Mouse (Mus musculus) gastrocnemius, postnatal 14 days (tissue): ENCODE results near the gene Aip. TPM values are rescaled to one million over a fixed set of nuclear protein-coding genes. Genes with fewer than 3 reads are reported as not detected.

Experiments
- DNase-seq: peaks from one replicate; pipeline ENCODE4 v3.0.0; 2021; ENCODE audit warnings: mixed read lengths
- intact Hi-C: fragments of 180-260 bp; cut with DNase I; formaldehyde crosslinking; loops from one replicate; pipeline ENCODE4 v1.15.1; 2025; ENCODE audit warnings: low total_unique reads
- total RNA-seq, 2 experiments: library from RNA; stranded (reverse); gene quantifications; 2 replicates each; pipeline ENCODE4 v1.2.3; 2021

Aip gene
- total RNA-seq, 2 experiments from 2014 or later = 51.4 to 57.9 TPM

DNA sequence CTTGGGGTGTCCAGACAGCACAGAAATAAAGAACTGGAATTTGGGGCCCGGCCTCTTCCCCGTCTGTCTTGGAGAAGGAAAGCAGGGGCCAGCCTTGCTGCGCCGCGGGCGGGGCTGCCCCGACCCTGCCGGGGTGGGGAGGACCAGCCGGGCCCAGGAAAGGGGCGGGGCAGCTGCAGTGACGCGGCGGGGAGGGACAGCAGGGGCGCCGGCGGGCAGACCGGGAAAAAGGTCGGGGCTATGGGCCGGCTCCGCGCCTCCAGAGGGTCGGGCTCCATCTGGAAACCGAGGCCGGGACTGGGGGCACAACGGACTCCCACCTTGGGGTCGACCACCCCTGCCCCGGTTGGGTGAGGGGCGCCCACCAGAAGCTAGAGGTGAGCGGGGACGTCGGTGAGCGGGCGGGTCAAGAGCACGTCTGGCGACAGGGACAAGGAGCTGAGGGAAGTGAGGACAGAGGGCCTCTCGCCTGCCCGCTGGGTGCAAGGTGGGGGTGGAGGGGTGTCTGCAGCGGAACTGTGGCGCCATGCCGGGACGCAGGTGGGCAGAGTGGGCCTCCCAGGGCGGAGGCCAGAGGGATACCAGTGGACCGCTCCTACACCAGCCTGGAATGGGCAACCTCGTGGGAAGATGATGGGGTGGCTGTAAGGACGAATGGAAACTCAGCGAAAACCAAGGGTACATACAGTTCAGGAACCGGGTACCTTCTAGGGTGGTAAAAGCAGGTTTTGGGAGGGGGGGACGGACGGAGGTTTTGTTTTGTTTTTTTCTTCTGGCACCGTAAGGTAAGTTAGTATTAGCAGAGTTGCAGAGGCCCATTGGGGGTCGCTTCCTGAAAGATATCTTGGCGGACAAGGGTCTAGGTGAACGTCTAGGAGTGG, 25.6 kb downstream of the Aip start, which contains the start of gene Pitpnm1:
Pitpnm1 (plus strand) TSS at position 162 of the 881 bp plus-strand sequence.
- intact Hi-C loops = no loop called here
- DNase-seq = peak; percentile 80

DNA sequence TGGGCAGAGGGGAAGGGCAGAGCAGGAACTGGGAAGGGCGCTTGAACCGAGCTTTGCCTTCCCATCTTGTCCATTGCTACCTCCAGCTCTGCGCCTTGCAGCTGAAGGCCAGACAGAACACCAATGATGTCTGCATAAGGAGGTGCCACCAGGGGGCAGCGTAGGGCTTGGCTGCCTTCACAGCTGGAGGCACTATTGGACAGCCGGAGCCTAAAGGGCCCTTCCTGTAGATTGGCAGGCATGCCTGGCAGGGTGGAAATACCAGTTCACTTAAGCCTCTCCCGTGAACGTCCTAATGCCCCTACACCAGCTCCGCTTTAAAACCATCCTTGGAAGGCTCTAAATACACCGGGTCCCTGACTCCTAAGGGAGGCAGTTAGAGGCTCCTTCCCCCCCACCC, 26.6 kb downstream of the Aip start:
- intact Hi-C loops = no loop called here
- peak; percentile 93 for DNase-seq

DNA sequence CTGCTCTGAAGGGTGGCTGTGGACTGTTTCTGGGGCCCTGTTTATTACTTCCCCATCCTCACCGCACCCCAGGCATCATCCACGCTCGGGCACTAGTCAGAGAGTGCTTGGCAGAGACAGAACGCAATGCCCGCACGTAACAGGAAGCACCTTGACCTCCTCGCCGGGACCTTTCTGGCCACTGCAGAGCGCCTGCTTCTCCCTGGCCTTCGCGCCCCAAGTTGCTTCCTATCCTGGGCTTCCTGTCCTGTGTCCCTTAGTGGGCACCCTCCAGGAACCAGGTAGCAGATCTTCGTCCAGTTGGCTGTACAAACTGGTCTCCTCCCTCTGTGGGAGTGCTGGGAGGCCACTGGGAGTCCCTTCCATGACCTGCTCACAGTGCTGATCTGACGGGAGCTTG, 27.2 kb downstream of the Aip start:
- intact Hi-C loops = no loop called here
- no peak for DNase-seq

DNA sequence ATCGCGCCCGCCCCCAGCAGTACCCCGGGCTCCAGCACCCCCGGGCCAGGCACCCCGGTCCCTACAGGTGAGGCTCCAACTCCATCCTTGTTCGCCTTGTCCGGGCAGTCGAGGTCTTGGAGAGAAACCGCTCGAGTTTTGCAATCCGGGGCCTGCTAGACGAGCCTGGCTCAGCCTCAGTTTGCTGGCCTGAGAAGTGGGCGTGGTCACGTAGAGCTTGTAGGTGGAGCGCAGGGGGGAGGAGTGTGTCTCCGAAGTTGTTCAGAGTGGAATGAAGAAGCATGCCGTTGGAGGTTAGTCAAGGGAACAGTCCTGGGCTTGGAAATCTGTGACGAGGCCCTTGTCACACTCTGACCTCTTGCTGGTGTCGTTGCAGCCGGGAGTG, 28.2 kb downstream of the Aip start:
- DNase-seq = peak; percentile 79
- intact Hi-C loops = no loop called here

DNA sequence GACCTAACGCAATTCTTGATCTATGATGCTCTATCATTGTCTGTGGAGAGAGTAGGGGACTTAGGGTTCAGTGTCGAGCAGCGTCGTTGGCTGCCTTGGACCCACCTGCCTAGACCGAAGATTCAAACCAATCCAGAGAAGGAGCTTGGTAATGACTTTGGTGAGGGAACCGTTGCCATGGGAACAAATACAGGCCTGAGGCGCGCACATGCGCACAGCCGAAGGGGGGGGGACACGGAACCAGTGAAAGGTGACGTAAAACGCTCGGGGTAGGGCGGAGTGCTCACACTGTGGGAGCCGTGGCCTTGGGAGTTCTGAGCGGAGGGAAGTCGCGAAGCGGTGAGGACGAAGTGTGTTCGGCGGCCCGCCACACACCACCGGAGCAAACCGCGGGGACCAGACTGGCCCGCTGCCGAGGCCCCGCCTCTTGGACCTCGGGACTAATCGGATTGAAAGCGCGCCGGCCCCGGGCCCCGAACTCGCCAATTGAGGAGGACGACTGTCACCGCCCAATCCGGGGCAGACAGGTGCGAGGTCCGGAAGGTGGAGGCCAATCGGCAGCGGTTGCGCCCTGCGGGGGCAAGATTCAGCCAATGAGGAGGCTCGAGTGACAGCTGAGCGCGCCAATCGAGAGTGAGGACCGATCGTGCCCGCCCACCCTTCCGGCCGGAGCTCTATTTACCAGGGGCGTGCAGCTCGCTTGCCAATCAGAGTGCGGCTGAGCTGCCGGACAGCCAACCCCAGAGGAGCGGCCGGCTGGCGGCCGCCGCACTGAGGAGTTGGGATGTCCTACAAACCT, 28.8 kb downstream of the Aip start, which contains the start of gene Cdk2ap2:
Cdk2ap2 (plus strand) TSS at position 541 of the 799 bp plus-strand sequence.
- peak; percentile 99 for DNase-seq
- intact Hi-C loops = no loop called here

DNA sequence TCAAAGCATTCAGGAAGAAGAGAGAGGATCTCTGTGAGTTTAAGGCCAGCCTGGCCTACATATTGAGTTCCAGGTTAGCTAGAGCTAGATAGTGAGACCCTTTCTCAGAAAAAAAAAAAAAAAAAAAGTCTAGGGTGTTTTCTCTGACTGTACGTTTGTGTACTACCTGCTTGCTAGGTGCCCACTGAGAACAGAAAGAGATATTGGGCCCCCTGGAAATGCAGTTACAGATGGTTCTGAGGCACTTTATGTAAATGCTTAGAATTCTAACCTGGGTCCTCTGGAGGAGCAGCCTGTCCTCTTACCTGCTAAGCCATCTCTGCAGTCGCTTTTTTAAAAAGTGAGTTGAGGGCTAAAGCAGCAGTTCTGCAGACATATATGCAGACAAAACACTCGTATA, 29.9 kb downstream of the Aip start:
- intact Hi-C loops = no loop called here
- DNase-seq = no peak

DNA sequence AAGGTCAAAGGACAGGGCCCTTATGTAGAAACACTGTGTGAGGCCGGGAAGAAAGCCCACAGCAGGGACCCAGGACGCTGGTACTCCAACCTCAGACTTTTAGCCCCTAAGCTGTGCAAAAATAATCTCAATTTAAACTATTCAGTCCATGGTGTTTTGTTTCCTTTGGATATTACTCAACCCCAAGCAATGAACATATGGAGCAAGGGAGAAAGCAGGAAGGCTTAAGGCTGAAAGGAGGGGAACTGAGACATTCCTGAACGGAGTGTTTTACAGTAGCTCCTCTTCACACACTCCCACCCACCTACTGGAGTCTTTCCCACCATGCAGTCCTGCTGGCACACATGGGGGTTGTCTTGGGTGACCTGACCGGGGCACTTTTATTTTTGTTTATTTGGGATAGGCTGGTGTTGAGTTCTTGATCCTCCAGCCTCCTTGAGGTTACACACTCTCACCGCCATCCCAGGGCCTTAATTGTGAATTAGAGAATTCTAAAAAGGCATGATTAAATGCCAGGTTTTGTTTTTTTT, 30.8 kb downstream of the Aip start:
- DNase-seq = no peak
- intact Hi-C loops = no loop called here

DNA sequence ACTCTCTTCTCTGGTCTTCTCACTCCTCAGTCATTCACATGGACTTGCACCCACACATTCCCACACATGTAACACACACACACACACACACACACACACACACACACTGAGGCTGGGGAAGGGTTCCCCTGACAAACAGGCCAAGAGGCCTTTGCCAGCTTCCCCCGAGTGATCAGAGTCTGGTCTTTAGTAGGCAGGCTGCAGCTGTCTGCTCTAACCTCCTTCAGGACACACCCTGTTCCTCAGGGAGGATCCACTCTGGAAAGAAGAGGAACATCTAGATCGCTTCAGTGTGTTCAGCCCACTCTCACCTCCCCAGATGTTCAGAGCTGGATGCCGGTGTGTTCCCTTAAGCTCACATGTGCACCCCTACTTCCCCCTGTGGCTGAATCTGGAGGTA, 31.3 kb downstream of the Aip start:
- intact Hi-C loops = no loop called here

DNA sequence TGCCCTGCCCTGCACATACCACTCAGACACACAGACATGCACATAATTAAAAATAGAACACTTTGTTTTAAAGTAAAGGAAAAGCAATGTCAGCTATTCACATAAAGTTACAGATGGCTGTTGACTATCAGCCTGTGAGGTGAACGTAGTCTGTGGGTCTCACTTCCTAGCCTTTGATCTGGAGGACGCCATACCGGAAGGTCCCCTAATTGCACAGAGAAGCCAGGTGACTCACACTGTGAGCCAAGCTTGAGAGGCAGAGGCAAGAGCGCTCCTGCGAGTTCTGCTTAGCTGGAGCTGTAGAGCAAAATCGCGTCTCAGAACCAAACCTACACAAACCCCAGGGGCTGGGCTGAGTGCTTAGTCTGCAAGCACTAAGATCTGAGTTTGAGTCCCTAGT, 31.9 kb downstream of the Aip start:
- DNase-seq = no peak
- intact Hi-C loops = no loop called here

More for the DNA sequence above, 31.3 kb downstream of the Aip start:
- DNase-seq = no peak

DNA sequence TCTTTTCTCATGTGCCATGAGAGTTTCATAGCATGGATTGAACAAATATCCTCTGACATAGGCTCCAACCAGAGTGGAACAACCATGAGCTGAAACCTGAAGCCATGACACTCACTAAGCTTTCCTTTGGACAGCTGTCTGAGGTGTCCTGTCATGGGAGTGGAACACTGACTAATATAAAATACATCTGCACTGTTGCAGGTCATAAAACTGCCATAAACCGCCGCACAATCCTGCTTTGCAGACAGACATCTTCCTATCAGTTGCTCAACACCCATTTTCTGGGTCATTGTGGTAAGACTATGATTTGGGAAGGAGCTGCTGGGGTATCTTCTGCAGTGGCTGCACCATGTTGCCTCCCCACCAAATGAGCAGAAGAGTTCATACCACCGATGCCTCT, 32.9 kb downstream of the Aip start:
- DNase-seq = no peak
- intact Hi-C loops = no loop called here

DNA sequence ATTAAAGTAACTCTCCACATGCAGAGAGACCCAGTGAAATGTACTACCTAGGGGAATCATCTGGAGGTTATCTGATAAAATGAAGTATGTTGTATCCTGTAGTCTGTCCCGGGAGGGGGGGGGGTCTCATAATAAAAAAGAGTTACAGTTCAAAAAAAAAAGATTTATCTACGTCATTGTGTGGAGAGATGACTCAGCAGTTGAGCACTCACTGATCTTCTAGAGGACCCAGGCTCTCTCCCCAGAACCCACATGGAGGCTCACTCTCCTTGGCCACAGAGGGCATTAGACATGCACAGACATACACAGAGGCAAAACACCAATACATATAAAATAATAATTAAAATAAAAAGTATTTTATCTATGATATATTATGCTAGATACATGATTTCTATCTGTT, 34.3 kb downstream of the Aip start:
- intact Hi-C loops = no loop called here
- no peak for DNase-seq

DNA sequence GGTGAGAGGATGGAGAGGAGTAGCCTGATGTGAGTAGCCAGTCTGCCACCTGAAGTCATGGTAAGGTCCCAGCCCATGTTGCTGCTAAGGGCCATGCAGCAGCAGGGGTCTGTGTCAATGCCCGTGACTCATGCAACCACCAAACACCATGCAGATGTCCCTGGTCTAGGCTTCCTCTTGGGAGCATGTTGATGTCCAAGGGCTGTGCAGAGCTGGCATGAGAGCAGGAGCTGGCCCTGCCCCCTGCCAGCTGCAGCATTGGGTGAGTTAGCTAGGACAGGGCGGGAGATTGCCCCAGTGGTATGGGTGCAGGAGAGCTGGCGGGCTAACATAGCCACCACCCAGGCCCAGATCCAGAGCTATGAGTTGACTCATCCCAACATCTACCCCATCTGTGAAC, 35.2 kb downstream of the Aip start:
- no peak for DNase-seq
- intact Hi-C loops = no loop called here

DNA sequence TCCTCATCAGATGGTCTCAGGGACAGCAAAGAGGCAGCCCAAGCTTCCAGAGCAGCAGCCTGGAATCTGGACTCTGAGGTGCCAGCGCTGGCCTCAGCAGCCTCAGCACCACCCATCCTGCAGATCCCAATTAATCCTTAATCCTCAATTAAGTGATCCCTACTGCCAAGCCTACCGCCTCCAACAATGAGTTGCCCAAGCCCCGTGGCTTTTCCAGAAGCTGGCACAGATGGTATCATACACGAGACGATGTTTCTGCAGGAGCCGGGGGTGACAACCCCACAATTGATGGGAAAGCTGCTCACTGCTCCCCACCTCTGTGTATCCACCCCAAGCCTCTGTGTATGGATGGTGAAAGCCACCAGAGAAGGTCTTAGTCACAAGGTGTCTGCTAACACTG, 36.5 kb downstream of the Aip start:
- intact Hi-C loops = no loop called here

DNA sequence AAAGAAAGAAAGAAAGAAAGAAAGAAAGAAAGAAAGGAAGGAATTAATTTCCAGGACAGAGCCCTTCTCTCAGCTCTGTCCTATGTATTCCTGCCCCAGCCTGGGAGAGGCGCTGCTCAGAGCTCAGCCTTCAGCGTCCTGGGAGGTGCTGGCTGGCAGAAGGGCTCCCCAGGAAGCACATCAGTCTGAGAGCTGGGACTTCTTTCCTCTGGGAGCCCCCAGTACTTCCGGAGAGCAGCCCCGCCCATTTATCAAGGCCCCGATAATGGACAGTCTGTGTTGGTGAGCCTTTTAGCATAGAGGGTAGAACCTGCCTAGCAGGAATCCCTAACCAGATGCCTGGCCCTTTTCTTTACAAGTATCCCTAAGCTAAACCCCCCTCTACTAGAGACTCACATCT, 37.5 kb downstream of the Aip start:
- DNase-seq = no peak
- intact Hi-C loops = no loop called here

More for the DNA sequence above, 36.5 kb downstream of the Aip start:
- no peak for DNase-seq

DNA sequence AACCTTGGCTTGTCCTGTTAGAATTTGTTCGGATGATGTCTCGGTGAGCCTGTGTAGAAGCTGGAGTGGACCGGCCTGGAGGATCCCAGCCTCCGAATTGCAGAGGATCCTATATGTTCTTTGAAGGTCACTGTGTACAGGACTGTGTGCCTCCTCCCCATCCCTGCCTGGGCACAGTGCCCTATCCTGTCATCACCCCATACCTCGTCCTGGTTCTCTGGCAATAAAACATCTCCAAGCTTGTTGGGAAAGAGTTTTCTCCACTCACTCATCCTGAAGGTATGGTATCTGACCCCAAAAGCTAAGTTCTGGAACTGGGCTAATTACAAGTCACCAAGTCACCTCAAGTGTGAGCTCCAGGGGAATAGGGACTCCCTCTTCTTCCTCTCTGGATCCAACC, 38.6 kb downstream of the Aip start:
- intact Hi-C loops = no loop called here
- DNase-seq = no peak

DNA sequence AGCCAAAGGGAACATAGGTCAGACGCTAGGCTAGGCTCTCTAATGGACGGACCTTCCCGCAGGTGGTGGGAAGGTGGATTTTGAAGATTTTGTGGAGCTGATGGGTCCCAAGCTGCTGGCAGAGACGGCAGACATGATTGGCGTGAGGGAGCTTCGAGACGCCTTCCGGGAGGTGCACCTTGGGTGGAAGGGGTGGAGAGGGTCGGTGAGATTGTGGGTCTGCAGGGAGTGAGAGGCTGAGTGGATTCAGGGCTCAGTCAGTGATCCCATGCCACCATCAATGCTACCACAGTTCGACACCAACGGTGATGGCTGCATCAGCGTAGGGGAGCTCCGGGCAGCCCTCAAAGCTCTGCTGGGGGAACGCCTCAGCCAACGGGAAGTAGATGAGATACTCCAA, 39.5 kb downstream of the Aip start:
- no peak for DNase-seq
- intact Hi-C loops = no loop called here

DNA sequence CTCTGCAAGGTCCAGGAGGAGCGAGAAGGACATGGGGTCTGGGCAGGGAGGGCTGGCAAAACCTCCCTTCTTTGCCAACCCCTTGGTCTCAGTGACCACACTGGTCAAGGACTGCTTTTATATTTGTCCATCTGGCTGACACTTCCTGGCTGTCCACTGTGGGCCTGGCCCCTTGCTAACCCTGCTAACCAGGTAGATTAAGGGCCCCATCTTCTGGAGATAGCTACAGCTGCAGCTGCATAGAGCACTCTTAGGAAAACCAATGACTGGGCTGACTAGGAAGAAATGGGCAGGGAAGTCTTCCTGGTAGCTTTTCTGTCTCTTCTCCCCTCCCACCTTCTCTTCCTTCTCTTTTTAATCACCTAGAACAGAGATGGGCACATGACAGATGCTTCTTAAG, 40.7 kb downstream of the Aip start:
- no peak for DNase-seq
- intact Hi-C loops = loop anchor here (5.0 kb wide), 1 partner anchor 68 kb away; no protein-coding TSS in a partner anchor

DNA sequence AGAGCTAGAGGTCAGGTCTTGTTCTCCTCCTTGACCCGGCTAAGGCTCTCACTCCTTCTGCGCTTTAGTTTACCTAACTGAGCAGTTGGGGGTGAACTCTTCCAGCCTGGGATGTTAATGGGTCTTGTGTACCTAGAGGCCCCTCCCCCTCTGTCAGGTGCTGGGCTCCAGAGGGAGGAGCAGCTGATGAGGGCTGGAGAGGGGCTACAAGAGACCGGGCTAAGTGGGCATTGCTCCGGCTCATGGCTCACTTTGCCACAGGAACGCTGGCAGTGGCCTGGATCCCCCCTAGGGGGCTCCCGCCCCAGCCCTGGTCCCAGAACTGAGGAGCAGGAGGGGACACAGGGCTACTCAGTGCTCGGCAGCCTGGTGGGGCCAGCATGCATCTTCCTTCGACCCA, 41.8 kb downstream of the Aip start:
- DNase-seq = no peak
- intact Hi-C loops = loop anchor here (5.0 kb wide), 1 partner anchor 67 kb away; no protein-coding TSS in a partner anchor

DNA sequence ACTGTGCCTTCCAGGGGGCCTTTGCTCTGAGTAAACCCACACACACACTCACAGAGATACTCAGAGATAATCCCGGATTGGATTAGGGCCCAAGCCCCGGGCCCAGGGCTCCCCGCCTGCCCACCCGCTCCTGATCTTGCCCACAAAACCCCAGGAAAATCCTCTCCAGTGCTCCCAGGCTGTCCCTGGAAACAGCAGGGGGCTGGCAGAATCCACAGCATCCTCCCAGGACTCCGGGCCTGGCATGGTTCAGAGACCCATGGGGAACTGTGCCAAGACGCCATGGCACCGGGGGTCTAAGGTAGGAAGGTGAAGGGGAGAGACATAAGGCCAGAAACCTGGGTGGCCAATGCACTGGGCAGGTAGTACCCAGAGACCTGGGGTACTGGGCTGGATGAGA, 42.3 kb downstream of the Aip start:
- DNase-seq = no peak
- intact Hi-C loops = loop anchor here (5.0 kb wide), 1 partner anchor 66 kb away; no protein-coding TSS in a partner anchor
